Mouse (Mus musculus) cortical plate, adult 2 months (tissue): Measurements from ENCODE around the gene Gm45837. TPM values are rescaled to one million over a fixed set of nuclear protein-coding genes. Genes with fewer than 3 reads are reported as not detected.

ENCODE experiments used
- polyA plus RNA-seq: library from polyadenylated mRNA; depleted of rRNA; stranded (reverse); fragments of >200 nt; gene quantifications from 2 replicates; pipeline ENCODE4 v1.2.3, GENCODE M21; 2012; rRNA removed

Gene Gm45837
- polyA plus RNA-seq, 1 experiment = 0.56 TPM

Other genes starting within 250 kb of the Gm45837 start
- 65.1 and 74.5 TPM in 2 replicates for gene Atg16l2, start 108.6 kb upstream of the Gm45837 start, polyA plus RNA-seq
- gene Stard10, start 93.8 kb upstream of the Gm45837 start, polyA plus RNA-seq = 94.2 and 95.5 TPM in 2 replicates
- 16.3 and 19.1 TPM in 2 replicates for gene Arap1, start 62.8 kb upstream of the Gm45837 start, polyA plus RNA-seq
- gene Pde2a, start 10.8 kb downstream of the Gm45837 start, polyA plus RNA-seq = 223 and 236 TPM in 2 replicates
- gene Art2b, start 174.7 kb downstream of the Gm45837 start, polyA plus RNA-seq = 0.02 TPM in 1 of 2 replicates, not detected in the other